Mouse (Mus musculus): ENCODE results near the gene Cdca3. TPM values are rescaled to one million over a fixed set of nuclear protein-coding genes. Genes with fewer than 3 reads are reported as not detected.
"Not testable (repeated sequence)": the region's sequence is repeated elsewhere in the genome, so short reads cannot be mapped to it uniquely, and the experiment has no call there.

Gene Cdca3
- polyA plus RNA-seq, 1 experiment from 2014 or later = 188 TPM

DNA sequence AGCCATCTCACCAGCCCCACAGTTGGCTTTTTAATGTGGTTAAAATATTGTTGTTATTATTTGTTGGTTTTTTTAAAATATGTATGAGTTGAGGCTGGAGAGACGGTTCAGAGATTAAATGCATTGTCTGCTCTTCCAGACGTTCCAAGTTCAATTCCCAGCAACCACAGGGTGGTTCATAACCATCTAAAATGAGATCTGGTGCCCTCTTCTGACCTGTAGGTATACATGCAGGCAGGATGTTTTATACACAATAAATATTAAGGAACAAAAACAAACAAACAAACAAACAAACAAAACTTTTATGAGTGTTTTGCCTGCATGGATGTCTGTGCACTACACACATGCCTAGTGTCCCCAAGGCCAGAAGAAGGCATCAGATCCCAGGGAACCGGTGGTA lies 26.3 kb upstream of the Cdca3 start:
- no peak overlapping the region for H3K4me2 ChIP-seq
- no peaks in the 10 kb centered on the region for H3K27me3 ChIP-seq
- H3K36me3 ChIP-seq = no peaks in the 10 kb centered on the region
- ATAC-seq (ENCODE audit: borderline replicate concordance, extremely low read depth, low FRiP score, low TSS enrichment) = no peak
- 85% methylated on average over 3 of the region's 3 CpGs for WGBS
- H3K9me3 ChIP-seq = no peaks in the 10 kb centered on the region
- no peak overlapping the region for H3K4me3 ChIP-seq
- peaks cover 15% of the 10 kb centered on the region for H3K4me1 ChIP-seq
- H3K9ac ChIP-seq = no peak overlapping the region
- H3K27ac ChIP-seq = no peak overlapping the region

DNA sequence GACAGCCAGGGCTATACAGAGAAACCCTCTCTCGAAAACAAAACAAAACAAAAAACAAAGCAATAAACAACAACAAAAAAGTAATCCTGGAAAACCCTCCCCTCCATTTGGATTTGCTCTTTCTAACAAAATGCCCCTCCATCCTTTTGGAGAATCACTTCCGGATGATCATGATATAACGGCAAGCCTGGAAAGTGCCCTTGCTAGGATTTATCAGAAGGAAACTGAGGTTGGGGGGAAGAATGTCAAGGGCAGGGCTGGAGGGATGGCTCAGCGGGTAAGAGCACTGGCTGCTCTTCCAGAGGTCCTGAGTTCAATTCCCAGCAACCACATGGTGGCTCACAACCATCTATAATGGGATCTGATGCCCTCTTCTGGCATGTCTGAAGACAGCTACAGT lies 25.7 kb upstream of the Cdca3 start:
- H3K9me3 ChIP-seq; H3K27me3 ChIP-seq; H3K4me3 ChIP-seq; H3K27ac ChIP-seq; ATAC-seq (ENCODE audit: borderline replicate concordance, extremely low read depth, low FRiP score, low TSS enrichment); H3K4me2 ChIP-seq; H3K9ac ChIP-seq; H3K36me3 ChIP-seq: not testable (repeated sequence)
- peaks cover 18% of the 10 kb centered on the region for H3K4me1 ChIP-seq
- 92% methylated on average over 4 of the region's 4 CpGs for WGBS

DNA sequence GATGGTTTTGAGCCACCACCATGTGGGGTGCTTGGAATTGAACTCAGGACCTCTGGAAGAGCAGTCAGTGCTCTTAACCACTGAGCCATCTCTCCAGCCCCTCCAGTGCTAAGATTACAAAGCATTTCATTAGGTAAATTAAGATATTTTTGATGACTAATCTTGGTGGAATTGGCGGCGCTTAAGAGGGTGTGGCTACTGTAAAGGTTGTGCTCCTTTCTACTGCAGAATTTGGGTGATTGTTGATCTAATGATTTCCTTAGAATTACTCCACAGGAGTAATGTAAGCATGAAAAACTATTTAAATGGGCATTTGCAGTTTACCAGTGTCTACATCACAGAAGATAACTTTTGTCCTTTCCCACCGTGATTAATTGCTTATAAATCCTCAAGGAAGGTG lies 25.0 kb upstream of the Cdca3 start:
- Histone ChIP-seq H3K4me1 (peaks cover 18% of the 10 kb centered on the region), H3K4me2 (no peak overlapping the region), H3K27ac (no peak overlapping the region), H3K9ac (no peak overlapping the region), H3K27me3 (no peaks in the 10 kb centered on the region), H3K36me3 (no peaks in the 10 kb centered on the region), H3K4me3 (no peak overlapping the region), H3K9me3 (no peaks in the 10 kb centered on the region)
- no peak for ATAC-seq (ENCODE audit: borderline replicate concordance, extremely low read depth, low FRiP score, low TSS enrichment)
- WGBS = 80% methylated on average over 3 of the region's 3 CpGs

DNA sequence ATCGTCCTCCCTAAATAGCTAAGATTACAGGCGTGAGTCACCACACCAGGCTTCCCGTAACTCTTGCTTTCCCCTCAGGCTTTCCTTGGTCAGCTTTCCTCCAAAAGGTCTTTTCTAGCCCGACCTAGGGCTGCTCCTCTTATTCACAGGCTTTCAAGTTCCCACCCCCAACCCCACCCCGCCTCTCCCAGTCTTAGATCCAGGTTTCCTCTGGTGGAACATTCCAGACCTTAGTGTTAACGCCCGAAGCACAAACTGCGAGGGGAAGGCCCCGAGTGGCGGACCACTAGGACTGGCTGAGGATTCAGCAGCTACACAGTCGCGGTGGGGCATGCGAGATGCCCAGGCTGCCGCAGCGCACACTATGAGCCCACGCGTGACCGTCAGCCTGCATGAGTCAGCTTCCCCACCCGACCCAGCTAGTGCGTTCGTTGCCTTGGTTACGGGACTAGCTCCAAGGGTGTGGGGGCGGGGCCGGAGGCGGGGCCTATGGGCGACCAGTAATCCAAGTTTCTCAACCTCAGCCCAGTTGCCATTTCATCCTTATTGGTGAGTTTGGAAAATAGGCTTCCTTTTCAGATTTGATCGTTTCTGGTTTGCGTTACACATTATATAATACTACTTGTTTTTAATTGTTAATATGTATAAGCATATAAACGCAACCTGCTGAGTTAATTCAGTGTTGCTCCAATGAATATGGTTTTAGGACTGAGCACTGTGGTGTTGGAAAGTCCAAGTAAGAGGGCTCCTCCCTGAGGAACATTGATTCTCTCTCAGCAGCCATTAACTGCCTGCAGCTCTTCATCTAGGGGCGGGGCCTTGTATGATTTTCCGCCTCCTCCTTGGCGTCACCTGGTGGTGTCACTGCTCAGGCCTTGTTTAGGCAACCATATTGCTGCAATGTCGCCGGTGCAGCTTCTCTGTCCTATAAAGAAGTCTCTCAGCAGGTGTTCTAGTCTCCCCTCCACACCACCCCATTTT lies 23.7 kb upstream of the Cdca3 start:
- H3K4me2 ChIP-seq = peak overlapping the region; percentile 85
- 0 out of 2 replicates have a peak, but pooled peaks cover 4% of the 10 kb centered on the region for H3K36me3 ChIP-seq
- H3K9me3 ChIP-seq = no peaks in the 10 kb centered on the region
- peak overlapping the region; percentile 95 for H3K27ac ChIP-seq
- WGBS = 1% methylated on average over 34 of the region's 34 CpGs
- peak overlapping the region; percentile 53 for H3K9ac ChIP-seq
- H3K4me3 ChIP-seq = peak overlapping the region; percentile 53
- no peaks in the 10 kb centered on the region for H3K27me3 ChIP-seq
- peaks cover 28% of the 10 kb centered on the region for H3K4me1 ChIP-seq
- ATAC-seq (ENCODE audit: borderline replicate concordance, extremely low read depth, low FRiP score, low TSS enrichment) = peak; percentile 83

DNA sequence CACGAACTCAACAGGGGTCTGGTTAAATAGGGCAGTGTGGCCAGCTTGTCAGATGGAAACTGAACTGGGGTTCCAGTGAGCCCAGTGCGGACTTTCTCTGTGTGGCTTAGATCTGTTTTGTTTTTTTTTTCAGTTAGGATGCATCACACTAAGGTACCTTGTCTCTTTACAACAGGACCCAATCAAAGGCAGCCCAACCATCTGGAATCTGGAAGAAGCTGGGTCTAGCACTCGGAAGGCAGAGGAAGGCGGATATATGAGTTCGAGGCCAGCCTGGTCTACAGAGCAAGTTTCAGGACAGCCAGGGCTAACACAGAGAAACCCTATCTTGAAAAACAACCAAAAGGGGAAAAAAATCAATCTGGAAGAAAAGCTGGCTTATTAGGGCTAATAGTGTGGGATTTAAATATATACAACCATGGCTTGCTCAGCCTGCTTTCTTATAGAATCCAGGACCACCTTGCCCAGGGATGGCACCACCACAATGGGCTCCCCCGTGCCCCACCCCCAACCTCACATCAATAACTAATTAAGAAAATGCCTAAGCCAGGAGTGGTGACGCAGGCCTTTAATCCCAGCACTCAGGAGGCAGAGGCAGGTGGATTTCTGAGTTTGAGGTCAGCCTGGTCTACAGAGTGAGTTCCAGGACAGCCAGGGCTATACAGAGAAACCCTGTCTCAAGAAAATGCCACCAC lies 22.8 kb upstream of the Cdca3 start:
- Histone ChIP-seq H3K4me3 (peak overlapping the region; percentile 53), H3K9ac (no peak overlapping the region)
- ATAC-seq (ENCODE audit: borderline replicate concordance, extremely low read depth, low FRiP score, low TSS enrichment) = no peak

DNA sequence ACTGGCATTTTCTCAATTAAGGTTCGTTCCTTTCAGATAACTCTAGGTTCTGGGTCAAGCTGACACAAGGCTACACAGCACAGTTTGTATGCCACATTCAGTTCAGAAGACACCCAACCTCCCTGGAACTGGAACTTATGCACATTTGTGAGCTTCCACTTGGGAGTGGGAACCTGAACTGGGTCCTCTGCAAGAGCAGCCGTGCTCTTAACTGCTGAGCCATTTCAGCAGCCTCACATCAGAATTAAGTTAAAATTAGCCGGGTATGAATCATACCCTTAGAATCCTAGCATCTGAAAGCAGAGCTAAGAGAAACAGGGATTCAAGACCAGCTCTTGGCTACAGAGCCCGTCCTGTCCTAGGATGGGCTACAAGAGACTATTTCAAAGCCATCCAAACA lies 22.0 kb upstream of the Cdca3 start:
- H3K9ac ChIP-seq = no peak overlapping the region
- H3K4me1 ChIP-seq = peaks cover 36% of the 10 kb centered on the region

More for the DNA sequence above, 22.8 kb upstream of the Cdca3 start:
- H3K27me3 ChIP-seq = no peaks in the 10 kb centered on the region
- peaks cover 29% of the 10 kb centered on the region for H3K4me1 ChIP-seq
- whole genome bisulfite sequencing = 76% methylated on average over 7 of the region's 7 CpGs
- H3K4me2 ChIP-seq = peak overlapping the region; percentile 85
- H3K9me3 ChIP-seq = no peaks in the 10 kb centered on the region
- peaks cover 8% of the 10 kb centered on the region for H3K36me3 ChIP-seq
- peak overlapping the region; percentile 95 for H3K27ac ChIP-seq

DNA sequence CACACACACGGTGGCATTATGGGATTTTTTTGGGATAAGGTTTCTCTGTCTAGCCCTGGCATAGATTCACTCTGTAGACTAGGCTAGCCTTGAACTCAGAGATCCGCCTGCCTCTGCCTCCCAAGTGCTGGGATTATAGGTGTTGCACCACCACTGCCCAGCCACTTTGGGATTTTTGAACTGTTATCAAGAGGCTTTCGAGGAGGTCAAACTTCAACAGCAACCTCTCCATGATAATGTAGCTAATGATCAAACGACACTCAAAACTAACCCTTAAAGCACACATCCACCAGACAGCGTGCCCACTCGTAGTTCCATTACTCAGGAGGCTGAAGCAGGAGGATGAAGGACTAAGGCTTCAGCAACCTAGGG lies 21.4 kb upstream of the Cdca3 start:
- Histone ChIP-seq H3K4me1 (peaks cover 42% of the 10 kb centered on the region), H3K36me3 (peaks cover 15% of the 10 kb centered on the region), H3K9ac (no peak overlapping the region), H3K27ac (peak overlapping the region; percentile 93), H3K27me3 (no peaks in the 10 kb centered on the region), H3K4me2 (peak overlapping the region; percentile 86), H3K9me3 (no peaks in the 10 kb centered on the region), H3K4me3 (peak overlapping the region; percentile 53)
- 60% methylated on average over 6 of the region's 6 CpGs for WGBS
- no peak for ATAC-seq (ENCODE audit: borderline replicate concordance, extremely low read depth, low FRiP score, low TSS enrichment)

More for the DNA sequence above, 22.0 kb upstream of the Cdca3 start:
- Histone ChIP-seq H3K27me3 (no peaks in the 10 kb centered on the region), H3K4me3 (no peak overlapping the region), H3K27ac (no peak overlapping the region), H3K36me3 (peaks cover 15% of the 10 kb centered on the region), H3K9me3 (no peaks in the 10 kb centered on the region), H3K4me2 (no peak overlapping the region)
- WGBS = 70% methylated on average over 4 of the region's 4 CpGs
- ATAC-seq (ENCODE audit: borderline replicate concordance, extremely low read depth, low FRiP score, low TSS enrichment) = no peak

DNA sequence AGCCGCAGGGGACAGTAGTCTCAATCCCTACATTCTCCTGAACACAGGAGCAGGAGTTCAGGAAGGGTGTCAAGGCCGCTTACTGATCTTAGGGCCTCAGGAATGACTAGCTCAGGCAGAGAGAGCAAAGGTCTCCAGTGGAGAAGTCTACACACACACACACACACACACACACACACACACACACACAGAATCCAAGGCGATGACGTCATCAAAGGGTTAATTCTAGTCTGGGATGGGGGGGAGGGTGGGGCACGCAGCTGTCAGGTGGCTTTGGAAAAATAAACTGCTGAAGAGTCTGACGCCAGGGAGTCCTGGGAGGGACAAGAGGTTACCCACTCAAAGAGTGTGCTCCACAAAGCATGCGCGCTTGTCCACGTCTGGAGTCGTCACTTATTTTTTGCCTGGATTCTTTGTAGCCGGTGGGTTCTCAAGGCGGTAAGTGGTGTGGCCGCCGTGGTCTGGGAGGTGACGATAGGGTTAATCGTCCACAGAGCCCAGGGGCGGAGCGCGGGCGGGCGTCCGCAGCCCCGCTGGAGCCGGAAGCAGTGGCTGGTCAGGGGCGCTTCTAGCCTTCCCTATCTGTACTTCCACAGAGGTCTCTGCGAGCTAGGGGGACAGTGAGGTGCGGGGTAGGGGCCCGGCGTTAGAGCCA lies 20.9 kb upstream of the Cdca3 start, which contains the start of gene Spsb2:
TSS of gene Spsb2 (plus strand) at position 304 of the 655 bp plus-strand sequence.
- 3% methylated on average over 29 of the region's 29 CpGs for WGBS
- peak; percentile 64; the same call in 1 of the 2 replicates for ATAC-seq (ENCODE audit: borderline replicate concordance, extremely low read depth, low FRiP score, low TSS enrichment)
- H3K4me1 ChIP-seq = peaks cover 43% of the 10 kb centered on the region
- H3K4me3 ChIP-seq = peak within 1 kb of the TSS; percentile 53
- no peaks in the 10 kb centered on the region for H3K9me3 ChIP-seq
- peaks cover 15% of the 10 kb centered on the region for H3K36me3 ChIP-seq
- H3K27ac ChIP-seq = peak within 1 kb of the TSS; percentile 93
- peak within 1 kb of the TSS; percentile 60 for H3K9ac ChIP-seq
- H3K4me2 ChIP-seq = peak within 1 kb of the TSS; percentile 86
- no peaks in the 10 kb centered on the region for H3K27me3 ChIP-seq

DNA sequence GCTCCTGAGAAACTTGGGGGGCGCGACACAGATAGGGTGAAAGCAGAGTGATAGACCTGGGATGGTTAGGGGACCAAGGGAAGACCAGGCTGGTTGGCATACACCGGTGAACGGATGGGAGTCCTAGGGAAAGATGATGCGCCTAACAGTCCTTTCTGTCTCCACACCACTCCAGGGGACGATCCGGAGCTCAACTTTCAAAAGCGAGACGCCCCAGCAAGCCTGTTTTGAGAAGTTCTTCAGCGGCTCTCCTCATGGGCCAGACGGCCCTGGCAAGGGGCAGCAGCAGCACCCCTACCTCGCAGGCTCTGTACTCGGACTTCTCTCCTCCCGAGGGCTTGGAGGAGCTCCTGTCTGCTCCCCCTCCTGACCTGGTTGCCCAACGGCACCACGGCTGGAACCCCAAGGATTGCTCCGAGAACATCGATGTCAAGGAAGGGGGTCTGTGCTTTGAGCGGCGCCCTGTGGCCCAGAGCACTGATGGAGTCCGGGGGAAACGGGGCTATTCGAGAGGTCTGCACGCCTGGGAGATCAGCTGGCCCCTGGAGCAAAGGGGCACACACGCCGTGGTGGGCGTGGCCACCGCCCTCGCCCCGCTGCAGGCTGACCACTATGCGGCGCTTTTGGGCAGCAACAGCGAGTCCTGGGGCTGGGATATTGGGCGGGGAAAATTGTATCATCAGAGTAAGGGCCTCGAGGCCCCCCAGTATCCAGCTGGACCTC lies 20.1 kb upstream of the Cdca3 start:
- ATAC-seq (ENCODE audit: borderline replicate concordance, extremely low read depth, low FRiP score, low TSS enrichment) = peak; percentile 19; the same call in 1 of the 2 replicates
- H3K36me3 ChIP-seq = peaks cover 15% of the 10 kb centered on the region
- no peaks in the 10 kb centered on the region for H3K9me3 ChIP-seq
- H3K4me3 ChIP-seq = peak overlapping the region; percentile 53
- H3K9ac ChIP-seq = peak overlapping the region; percentile 60
- 0% methylated on average over 35 of the region's 35 CpGs for WGBS
- peak overlapping the region; percentile 86 for H3K4me2 ChIP-seq
- H3K4me1 ChIP-seq = peaks cover 44% of the 10 kb centered on the region
- peak overlapping the region; percentile 93 for H3K27ac ChIP-seq
- H3K27me3 ChIP-seq = no peaks in the 10 kb centered on the region

DNA sequence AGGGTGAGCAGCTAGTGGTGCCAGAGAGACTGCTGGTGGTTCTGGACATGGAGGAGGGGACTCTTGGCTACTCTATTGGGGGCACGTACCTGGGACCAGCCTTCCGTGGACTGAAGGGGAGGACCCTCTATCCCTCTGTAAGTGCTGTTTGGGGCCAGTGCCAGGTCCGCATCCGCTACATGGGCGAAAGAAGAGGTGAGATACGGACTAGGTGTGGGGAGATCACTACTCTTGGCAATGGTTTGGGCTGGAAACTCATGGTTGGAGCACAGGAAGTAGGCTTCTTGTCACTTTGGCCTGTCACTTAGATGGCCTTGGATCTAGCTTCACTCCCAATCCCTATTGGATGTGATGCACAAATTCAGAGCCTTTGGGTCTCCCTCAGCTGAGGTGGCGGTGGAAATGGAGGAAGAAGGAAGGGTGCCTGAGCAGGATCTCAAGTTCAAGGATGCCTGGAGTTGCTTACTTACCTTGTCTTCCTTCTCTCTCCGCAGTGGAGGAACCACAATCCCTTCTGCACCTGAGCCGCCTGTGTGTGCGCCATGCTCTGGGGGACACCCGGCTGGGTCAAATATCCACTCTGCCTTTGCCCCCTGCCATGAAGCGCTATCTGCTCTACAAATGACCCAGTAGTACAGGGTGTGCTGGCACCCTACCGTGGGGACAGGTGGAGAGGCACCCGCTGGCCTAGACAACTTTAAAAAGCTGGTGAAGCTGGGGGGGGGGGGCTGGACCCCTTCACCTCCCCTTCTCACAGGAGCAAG lies 19.4 kb upstream of the Cdca3 start:
- no peaks in the 10 kb centered on the region for H3K9me3 ChIP-seq
- H3K27ac ChIP-seq = peak overlapping the region; percentile 93
- peak overlapping the region; percentile 53 for H3K4me3 ChIP-seq
- H3K9ac ChIP-seq = peak overlapping the region; percentile 60
- no peak; the same call in 1 of the 2 replicates for ATAC-seq (ENCODE audit: borderline replicate concordance, extremely low read depth, low FRiP score, low TSS enrichment)
- H3K27me3 ChIP-seq = no peaks in the 10 kb centered on the region
- H3K4me1 ChIP-seq = peaks cover 52% of the 10 kb centered on the region
- H3K4me2 ChIP-seq = peak overlapping the region; percentile 86
- WGBS = 41% methylated on average over 14 of the region's 14 CpGs
- peaks cover 15% of the 10 kb centered on the region for H3K36me3 ChIP-seq
